Mouse (Mus musculus) limb, embryonic 15.5 days (tissue): ENCODE data around the gene Cdkl3. TPM values are rescaled to one million over a fixed set of nuclear protein-coding genes. Genes with fewer than 3 reads are reported as not detected.

Source experiments
- ATAC-seq: fragments of 200-750 bp; cut with Nextera tagmentation; 2 replicates; pipeline ENCODE4 v1.8.0; 2017; ENCODE audit warnings: low read depth, moderate TSS enrichment; ENCODE audit not compliant: insufficient number of reproducible peaks, low FRiP score, low TSS enrichment
- H3K27ac ChIP-seq: fragments of 300-500 bp; sonication (generic); 2 replicates; pipeline ENCODE4 v1.5.1; 2015; ENCODE audit warnings: moderate library complexity, mild to moderate bottlenecking, inconsistent platforms
- H3K27me3 ChIP-seq: fragments of 300-500 bp; sonication (generic); 2 replicates; pipeline ENCODE4 v1.6.1; 2015; ENCODE audit warnings: inconsistent platforms
- H3K36me3 ChIP-seq: fragments of 300-500 bp; sonication (generic); 2 replicates; pipeline ENCODE4 v1.6.1; 2015; ENCODE audit warnings: inconsistent platforms
- H3K4me1 ChIP-seq: fragments of 300-500 bp; sonication (generic); 2 replicates; pipeline ENCODE4 v1.6.1; 2015; ENCODE audit warnings: inconsistent platforms
- H3K4me2 ChIP-seq: fragments of 300-500 bp; sonication (generic); 2 replicates; pipeline ENCODE4 v1.6.1; 2015; ENCODE audit warnings: mild to moderate bottlenecking, inconsistent platforms
- H3K4me3 ChIP-seq: fragments of 300-500 bp; sonication (generic); 2 replicates; pipeline ENCODE4 v1.5.1; 2015; ENCODE audit warnings: mild to moderate bottlenecking, inconsistent platforms
- H3K9ac ChIP-seq: fragments of 300-500 bp; sonication (generic); 2 replicates; pipeline ENCODE4 v1.6.1; 2015; ENCODE audit warnings: inconsistent platforms
- H3K9me3 ChIP-seq: fragments of 300-500 bp; sonication (generic); 2 replicates; pipeline ENCODE4 v1.6.1; 2016; ENCODE audit warnings: inconsistent platforms
- WGBS: fragments of 180-500 bp; shearing (Covaris S2); methylation state at CpG from one replicate; pipeline ENCODE4 v1.1.7; 2015; 5-methylcytosine and 5-hydroxymethylcytosine counted together
- polyA plus RNA-seq: library from polyadenylated mRNA; unstranded; fragments of >200 nt; fragmentation: Nextera tagmentation; extraction: Ambion mirVana; gene quantifications from 2 replicates; pipeline ENCODE4 v1.2.1, GENCODE M21; 2015

Cdkl3 gene
- polyA plus RNA-seq, 1 experiment from 2014 or later: 10.2 TPM

DNA sequence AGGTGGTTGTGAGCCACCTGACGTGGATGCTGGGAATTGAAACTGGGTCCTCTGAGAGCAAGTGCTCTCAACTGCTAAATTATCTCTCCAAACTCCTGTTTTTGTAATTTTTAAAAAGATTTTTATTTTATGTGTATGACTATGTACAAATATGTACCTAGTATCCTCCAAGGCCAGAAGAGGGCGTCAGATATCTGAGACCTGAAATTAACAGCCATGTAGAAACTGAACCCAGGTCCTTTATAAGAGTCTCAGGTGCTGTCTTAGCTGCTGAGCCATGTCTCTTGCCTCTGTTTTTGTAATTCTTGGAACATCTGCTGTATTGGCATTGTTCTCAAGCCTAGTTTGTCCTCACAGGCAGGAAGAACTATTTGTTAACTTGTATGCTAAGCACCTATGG, 34.5 kb upstream of the Cdkl3 start:
- no peak overlapping the region for H3K27ac ChIP-seq
- peaks cover 14% of the 10 kb centered on the region for H3K4me1 ChIP-seq
- H3K9ac ChIP-seq: no peak overlapping the region
- no peak for ATAC-seq
- H3K9me3 ChIP-seq: 0 out of 2 replicates have a peak, but pooled peaks cover 3% of the 10 kb centered on the region
- no peak overlapping the region for H3K4me2 ChIP-seq
- H3K36me3 ChIP-seq: peaks cover 46% of the 10 kb centered on the region
- WGBS: 88% methylated on average over 2 of the region's 2 CpGs
- H3K4me3 ChIP-seq: no peak overlapping the region
- H3K27me3 ChIP-seq: no peaks in the 10 kb centered on the region

DNA sequence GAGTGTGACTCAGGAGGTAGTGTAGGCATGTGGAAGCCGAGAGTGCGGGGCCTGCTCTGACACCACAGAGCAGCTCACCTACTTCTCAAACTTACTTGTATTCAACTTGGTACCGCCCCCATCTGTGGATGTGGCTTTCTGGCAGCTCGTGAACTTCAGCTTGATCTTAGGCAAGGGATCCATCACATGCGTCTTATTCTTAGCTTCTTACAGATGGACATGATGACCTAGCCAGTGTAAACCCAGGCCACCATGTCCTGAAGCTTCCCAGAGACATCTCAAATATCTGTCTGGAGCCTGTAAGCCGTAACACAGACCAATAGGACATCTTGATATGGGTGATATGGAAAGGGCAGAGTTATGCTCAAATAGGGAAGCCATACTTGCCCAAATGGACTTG, 32.4 kb upstream of the Cdkl3 start:
- no peak overlapping the region for H3K9ac ChIP-seq
- peaks cover 57% of the 10 kb centered on the region for H3K36me3 ChIP-seq
- no peak overlapping the region for H3K27ac ChIP-seq
- no peaks in the 10 kb centered on the region for H3K27me3 ChIP-seq
- H3K4me2 ChIP-seq: no peak overlapping the region
- H3K4me3 ChIP-seq: no peak overlapping the region
- H3K9me3 ChIP-seq: 0 out of 2 replicates have a peak, but pooled peaks cover 3% of the 10 kb centered on the region
- 96% methylated on average over 6 of the region's 6 CpGs for WGBS
- ATAC-seq: no peak
- H3K4me1 ChIP-seq: peaks cover 14% of the 10 kb centered on the region

DNA sequence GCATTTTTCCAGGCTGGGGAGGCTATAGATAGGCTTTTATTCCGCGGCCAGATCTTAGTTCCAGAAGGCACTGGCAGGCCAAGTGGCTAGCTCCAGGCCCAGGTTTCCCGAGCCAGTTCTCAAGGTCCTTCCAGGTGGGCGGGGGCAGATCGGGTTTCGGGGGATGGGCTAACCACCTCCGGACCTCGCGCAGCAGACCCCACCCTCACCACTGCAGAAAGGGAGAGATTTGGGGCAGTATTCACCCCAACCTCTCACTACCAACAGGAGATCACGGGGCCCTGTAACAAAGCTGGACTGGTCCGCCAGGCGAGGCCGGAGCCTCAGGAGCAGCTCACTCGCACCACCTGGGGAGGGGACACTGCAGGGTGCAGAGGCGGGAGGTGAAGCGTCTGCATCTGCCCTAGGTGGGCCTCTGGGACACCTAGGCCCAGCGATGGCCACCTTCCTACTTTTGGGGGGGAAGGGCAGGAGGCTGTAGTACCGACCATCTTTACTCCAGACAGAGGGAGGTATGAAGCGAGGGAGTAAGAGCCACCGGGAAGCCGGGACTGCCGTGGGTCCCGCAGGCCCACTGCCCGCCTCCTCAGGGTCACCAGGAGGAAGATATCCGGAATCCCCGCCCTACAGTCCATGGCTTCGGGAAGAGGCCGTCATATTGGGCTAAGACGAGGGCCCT, 4.3 kb upstream of the Cdkl3 start:
- Histone ChIP-seq H3K9ac (peak overlapping the region; percentile 90), H3K4me2 (peak overlapping the region; percentile 75), H3K9me3 (no peaks in the 10 kb centered on the region), H3K27ac (peak overlapping the region; percentile 99), H3K27me3 (no peaks in the 10 kb centered on the region), H3K36me3 (peaks cover 26% of the 10 kb centered on the region), H3K4me3 (peak overlapping the region; percentile 95), H3K4me1 (peaks cover 33% of the 10 kb centered on the region)
- under 1% methylated on average over 29 of the region's 29 CpGs for WGBS
- ATAC-seq: 0 out of 2 replicates have a peak, but pooled peaks have one; percentile 49

DNA sequence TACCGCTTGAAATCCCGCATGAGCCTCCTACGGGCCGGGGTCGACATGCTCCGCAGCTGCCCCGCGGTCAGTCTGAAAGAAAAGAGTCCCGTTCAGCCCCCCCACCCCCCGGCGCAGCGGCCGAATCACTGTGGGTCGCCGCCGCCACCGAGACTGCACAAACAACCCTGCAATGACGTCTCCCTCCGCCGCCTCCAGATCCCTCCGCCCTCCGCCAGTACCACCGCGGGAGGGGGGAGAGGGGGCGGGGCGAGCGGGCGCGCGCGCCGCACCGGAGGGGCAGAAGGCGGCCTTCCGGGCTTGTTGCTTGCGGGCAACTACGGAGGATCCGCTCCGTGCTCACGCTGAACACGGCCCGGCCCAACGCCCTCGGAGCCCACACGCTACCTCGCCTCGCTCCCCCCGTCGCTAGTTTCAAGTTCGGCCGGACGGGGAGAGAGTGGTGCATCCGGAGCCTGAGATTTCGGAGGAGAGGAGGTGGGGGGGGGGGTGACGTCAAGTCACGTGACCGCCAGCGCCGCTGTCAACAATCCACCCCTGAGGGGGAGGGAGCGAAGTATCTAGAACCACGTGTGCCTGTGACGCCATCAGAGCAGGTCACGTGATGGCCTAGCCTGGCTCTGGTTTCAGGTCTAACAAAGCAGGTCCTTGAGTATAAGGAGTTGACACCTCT, 3.6 kb upstream of the Cdkl3 start, which contains the start of gene Ube2b:
Gene Ube2b (minus strand): TSS at position 473 of the 673 bp plus-strand sequence.
- Histone ChIP-seq H3K9me3 (no peaks in the 10 kb centered on the region), H3K36me3 (peaks cover 19% of the 10 kb centered on the region), H3K4me3 (peak within 1 kb of the TSS; percentile 95), H3K27me3 (no peaks in the 10 kb centered on the region), H3K4me2 (peak within 1 kb of the TSS; percentile 75), H3K4me1 (peaks cover 33% of the 10 kb centered on the region), H3K9ac (peak within 1 kb of the TSS; percentile 90), H3K27ac (peak within 1 kb of the TSS; percentile 99)
- WGBS: 0% methylated on average over 58 of the region's 63 CpGs
- peak; percentile 84 for ATAC-seq

DNA sequence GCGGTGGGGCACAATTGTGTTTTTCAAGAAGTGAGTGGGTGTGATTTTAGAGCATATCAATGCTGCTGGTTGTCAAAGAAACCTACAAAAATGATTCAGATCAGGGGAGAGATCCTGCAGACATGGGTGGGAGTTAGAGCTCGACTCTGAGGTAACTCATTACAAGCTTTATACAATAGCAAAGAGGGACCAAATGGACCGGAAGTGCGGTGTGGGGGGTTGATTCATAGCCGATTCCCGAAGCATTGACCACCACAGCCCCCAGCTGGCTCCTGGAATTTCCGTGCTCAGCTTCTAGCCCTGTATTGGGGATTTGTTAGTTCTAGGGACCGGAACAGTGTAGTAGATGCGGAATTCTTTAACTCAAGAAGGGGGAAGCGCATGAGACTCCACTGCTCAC, 2.7 kb upstream of the Cdkl3 start:
- Histone ChIP-seq H3K4me1 (peaks cover 33% of the 10 kb centered on the region), H3K27me3 (no peaks in the 10 kb centered on the region), H3K9ac (no peak overlapping the region), H3K4me2 (peak overlapping the region; percentile 75), H3K4me3 (peak overlapping the region; percentile 95; the same call in 1 of the 2 replicates), H3K9me3 (no peaks in the 10 kb centered on the region), H3K27ac (peak overlapping the region; percentile 99), H3K36me3 (peaks cover 12% of the 10 kb centered on the region)
- ATAC-seq: no peak
- 73% methylated on average over 10 of the region's 10 CpGs for WGBS

DNA sequence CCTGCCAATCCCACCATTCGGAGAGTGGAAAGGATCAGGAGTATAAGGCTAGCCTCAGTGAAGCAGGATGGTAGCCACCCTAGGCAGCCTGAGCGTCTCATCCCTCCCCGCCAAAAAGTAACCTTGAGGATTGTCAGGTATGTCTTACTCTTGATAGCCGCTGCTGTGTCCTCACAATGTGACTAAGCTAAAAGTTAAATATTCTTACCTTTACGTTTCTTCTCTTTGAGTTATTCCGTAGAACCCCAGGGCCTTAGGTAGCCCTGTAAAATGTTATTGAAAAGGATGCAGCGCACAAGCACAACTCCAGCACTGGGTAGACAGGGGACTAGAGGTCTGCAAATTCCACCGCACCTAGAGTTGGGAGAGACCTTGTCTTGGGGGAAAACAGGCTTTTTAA, 2.2 kb upstream of the Cdkl3 start:
- Histone ChIP-seq H3K36me3 (peaks cover 7% of the 10 kb centered on the region), H3K4me3 (no peak overlapping the region), H3K27me3 (no peaks in the 10 kb centered on the region), H3K9ac (no peak overlapping the region), H3K27ac (no peak overlapping the region), H3K9me3 (no peaks in the 10 kb centered on the region), H3K4me1 (peaks cover 30% of the 10 kb centered on the region), H3K4me2 (no peak overlapping the region)
- WGBS: 94% methylated on average over 8 of the region's 8 CpGs
- ATAC-seq: no peak

DNA sequence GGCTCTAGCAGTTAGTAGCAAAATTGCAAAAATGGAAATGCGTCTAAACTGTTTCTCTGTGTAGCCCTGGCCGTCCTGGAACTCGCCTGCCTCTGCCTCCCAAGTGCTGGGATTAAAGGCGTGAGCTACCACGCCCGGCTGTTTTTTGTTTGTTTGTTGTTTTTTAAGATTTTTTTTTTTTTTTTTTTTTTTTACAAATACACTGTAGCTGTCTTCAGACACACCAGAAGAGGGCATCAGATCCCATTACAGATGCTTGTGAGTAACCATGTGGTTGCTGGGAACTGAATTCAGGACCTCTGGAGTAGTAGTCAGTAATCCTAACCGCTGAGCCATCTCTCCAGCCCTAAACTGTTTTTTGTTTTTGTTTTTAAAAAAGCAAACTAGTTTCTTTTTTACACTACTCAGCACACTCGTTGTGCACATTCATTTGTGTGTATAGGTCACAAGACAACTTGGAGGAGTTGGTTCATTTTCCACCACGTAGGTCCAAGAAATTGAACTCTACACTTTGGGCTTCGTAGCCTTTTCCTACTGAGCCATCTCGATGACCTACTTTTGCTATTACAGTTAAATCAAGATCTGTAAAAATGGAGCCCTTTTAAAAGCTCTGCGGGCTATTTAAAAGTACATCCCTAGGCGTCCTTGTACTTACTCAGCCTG, 1.0 kb upstream of the Cdkl3 start:
- peak overlapping the region; percentile 60 for H3K4me2 ChIP-seq
- H3K27ac ChIP-seq: peak overlapping the region; percentile 96
- WGBS: 73% methylated on average over 13 of the region's 13 CpGs
- H3K9me3 ChIP-seq: no peaks in the 10 kb centered on the region
- no peaks in the 10 kb centered on the region for H3K27me3 ChIP-seq
- H3K4me1 ChIP-seq: peaks cover 22% of the 10 kb centered on the region
- ATAC-seq: no peak
- H3K4me3 ChIP-seq: peak overlapping the region; percentile 90
- H3K36me3 ChIP-seq: no peaks in the 10 kb centered on the region
- H3K9ac ChIP-seq: no peak overlapping the region; the same call in 1 of the 2 replicates

DNA sequence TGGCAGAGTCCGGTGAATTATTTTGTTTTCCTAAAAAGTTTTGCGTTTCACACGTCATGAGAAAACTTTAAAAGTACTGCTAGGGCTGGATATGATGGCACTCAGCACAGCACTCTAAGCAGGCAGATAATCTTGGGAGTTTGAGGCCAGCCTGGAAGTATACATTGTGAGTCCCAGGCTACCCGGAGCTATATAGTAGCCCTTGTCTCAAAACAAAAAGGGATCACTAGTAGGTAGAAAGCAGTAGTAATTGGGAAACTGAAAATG, 583 bp upstream of the Cdkl3 start:
- H3K4me1 ChIP-seq: peaks cover 20% of the 10 kb centered on the region
- peak overlapping the region; percentile 76 for H3K9ac ChIP-seq
- WGBS: 12% methylated on average over 4 of the region's 4 CpGs
- no peaks in the 10 kb centered on the region for H3K36me3 ChIP-seq
- H3K9me3 ChIP-seq: no peaks in the 10 kb centered on the region
- peak overlapping the region; percentile 96 for H3K27ac ChIP-seq
- H3K4me3 ChIP-seq: peak overlapping the region; percentile 90
- no peaks in the 10 kb centered on the region for H3K27me3 ChIP-seq
- ATAC-seq: no peak
- peak overlapping the region; percentile 60 for H3K4me2 ChIP-seq

DNA sequence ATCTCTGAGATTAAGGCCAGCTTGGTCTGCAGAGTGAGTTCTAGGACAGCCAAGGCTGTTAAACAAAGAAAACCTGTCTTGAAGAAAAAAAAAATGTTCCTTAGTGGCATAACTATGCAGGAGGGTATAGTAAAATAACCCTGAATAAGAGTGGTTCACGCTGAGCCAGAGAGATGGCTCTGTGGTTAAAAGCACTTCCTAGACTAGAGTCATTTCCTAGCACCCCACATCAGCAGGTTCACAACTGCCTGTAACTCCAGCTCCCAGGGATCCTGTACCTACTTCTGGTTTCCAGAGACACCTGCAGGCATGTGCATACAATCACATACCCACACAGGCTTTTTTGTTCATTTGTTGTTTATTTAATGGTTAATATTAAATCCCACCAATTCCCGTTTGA, 1.6 kb downstream of the Cdkl3 start:
- ATAC-seq: no peak
- Histone ChIP-seq H3K4me1 (peaks cover 12% of the 10 kb centered on the region), H3K27ac (no peak overlapping the region), H3K36me3 (no peaks in the 10 kb centered on the region), H3K4me3 (no peak overlapping the region), H3K27me3 (no peaks in the 10 kb centered on the region), H3K9ac (no peak overlapping the region), H3K4me2 (no peak overlapping the region), H3K9me3 (no peaks in the 10 kb centered on the region)
- WGBS: 48% methylated on average over 2 of the region's 2 CpGs

DNA sequence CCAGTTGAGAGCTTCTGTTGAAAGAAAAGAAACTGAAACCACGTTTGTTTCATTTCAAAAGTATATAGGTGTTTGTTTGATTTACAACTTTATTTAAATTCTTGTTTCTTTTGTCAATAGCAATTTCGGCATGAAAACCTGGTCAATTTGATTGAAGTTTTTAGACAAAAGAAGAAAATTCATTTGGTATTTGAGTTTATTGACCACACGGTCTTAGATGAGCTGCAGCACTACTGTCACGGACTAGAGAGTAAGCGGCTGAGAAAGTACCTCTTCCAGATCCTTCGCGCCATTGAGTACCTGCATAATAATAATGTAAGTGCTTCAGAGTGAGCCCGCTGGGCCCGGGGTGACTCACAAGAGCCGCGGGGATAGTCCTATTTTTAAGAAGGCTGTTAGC, 7.0 kb downstream of the Cdkl3 start:
- Histone ChIP-seq H3K4me3 (no peak overlapping the region), H3K27me3 (no peaks in the 10 kb centered on the region), H3K4me1 (no peaks in the 10 kb centered on the region), H3K36me3 (no peaks in the 10 kb centered on the region), H3K9ac (no peak overlapping the region), H3K4me2 (no peak overlapping the region), H3K27ac (no peak overlapping the region), H3K9me3 (no peaks in the 10 kb centered on the region)
- WGBS: 86% methylated on average over 11 of the region's 11 CpGs
- no peak for ATAC-seq

DNA sequence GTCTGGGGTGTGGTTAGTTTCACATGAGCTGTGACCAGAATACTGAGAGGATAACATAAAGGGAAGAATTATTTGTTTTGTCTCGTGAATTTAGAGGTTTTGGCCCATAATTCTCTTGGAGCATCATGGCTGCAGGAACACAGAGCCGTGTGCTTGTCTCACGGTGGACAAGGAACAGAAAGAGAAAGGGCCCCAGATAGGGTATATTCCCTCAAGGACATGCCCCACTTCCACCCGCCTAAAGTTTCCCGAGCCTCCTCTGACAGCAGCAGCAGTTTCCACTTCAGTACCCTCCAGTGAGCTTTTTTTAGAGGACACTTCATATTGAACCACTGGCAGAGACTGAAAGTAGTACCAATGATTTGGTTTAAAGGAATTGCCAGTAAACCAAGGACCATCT, 7.5 kb downstream of the Cdkl3 start:
- Histone ChIP-seq H3K9me3 (no peaks in the 10 kb centered on the region), H3K4me3 (no peak overlapping the region), H3K36me3 (no peaks in the 10 kb centered on the region), H3K27ac (no peak overlapping the region), H3K4me2 (no peak overlapping the region), H3K27me3 (no peaks in the 10 kb centered on the region), H3K9ac (no peak overlapping the region), H3K4me1 (no peaks in the 10 kb centered on the region)
- WGBS: 79% methylated on average over 5 of the region's 5 CpGs
- ATAC-seq: no peak

DNA sequence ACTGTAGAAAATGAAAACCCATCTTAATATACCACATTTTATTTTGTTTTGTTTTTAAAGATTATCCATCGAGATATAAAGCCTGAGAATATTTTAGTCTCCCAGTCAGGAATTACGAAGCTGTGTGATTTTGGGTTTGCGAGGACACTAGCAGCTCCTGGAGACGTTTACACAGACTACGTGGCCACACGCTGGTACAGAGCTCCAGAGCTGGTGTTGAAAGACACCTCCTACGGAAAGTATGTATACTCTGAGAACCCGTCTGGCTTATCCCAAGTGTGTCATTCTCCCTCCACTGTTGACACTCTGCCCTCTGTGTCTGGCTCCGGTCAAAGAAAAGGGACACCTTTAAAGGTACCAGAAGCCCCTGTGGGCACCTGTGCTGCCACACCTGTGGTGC, 14.2 kb downstream of the Cdkl3 start:
- no peak for ATAC-seq
- H3K9me3 ChIP-seq: no peaks in the 10 kb centered on the region
- no peak overlapping the region for H3K4me3 ChIP-seq
- no peaks in the 10 kb centered on the region for H3K36me3 ChIP-seq
- no peaks in the 10 kb centered on the region for H3K4me1 ChIP-seq
- H3K27ac ChIP-seq: no peak overlapping the region
- H3K9ac ChIP-seq: no peak overlapping the region
- H3K27me3 ChIP-seq: no peaks in the 10 kb centered on the region
- no peak overlapping the region for H3K4me2 ChIP-seq
- 82% methylated on average over 9 of the region's 9 CpGs for WGBS
